In genomic region chr11:88214881-88215831, GRCm38 (mm10) we compare ENCODE assay signal across 8 mouse cellular contexts. TPM values are rescaled to one million over a fixed set of nuclear protein-coding genes. Genes with fewer than 3 reads are reported as not detected.
DNase-seq lines count a peak whose midpoint lies in the region; ATAC-seq and TF ChIP-seq lines count a peak whose summit lies in the region.

No protein-coding gene starts in this region.

- no peaks in the 10 kb centered on the region for H3K9me3 ChIP-seq in intestine, embryonic 14.5 days (ENCODE audit: control insufficient read depth, low read length)
- H3K9me3 ChIP-seq in intestine, postnatal 0 days (ENCODE audit: control insufficient read depth), result no peaks in the 10 kb centered on the region
- no peaks in the 10 kb centered on the region for H3K9me3 ChIP-seq in heart, embryonic 15.5 days (replicated peaks)

- H3K36me3 ChIP-seq in intestine, embryonic 14.5 days (ENCODE audit: control insufficient read depth, insufficient read depth, low read length), result peaks cover 16% of the 10 kb centered on the region
- peaks cover 17% of the 10 kb centered on the region for H3K36me3 ChIP-seq in intestine, postnatal 0 days (ENCODE audit: control insufficient read depth, insufficient read depth)
- peaks cover 14% of the 10 kb centered on the region for H3K36me3 ChIP-seq in heart, embryonic 15.5 days
- no peaks in the 10 kb centered on the region; the same call in 1 of the 2 replicates for H3K36me3 ChIP-seq in testis, adult 2 months (ENCODE audit: control insufficient read depth, insufficient read depth, low read length)

- no peak overlapping the region for H3K4me3 ChIP-seq in intestine, embryonic 14.5 days (ENCODE audit: low read depth, low read length)
- H3K4me3 ChIP-seq in intestine, postnatal 0 days (ENCODE audit: low read depth, low read length), result no peak overlapping the region
- H3K4me3 ChIP-seq in heart, embryonic 15.5 days, result peak overlapping the region; percentile 24
- peak overlapping the region; percentile 63 for H3K4me3 ChIP-seq in testis, adult 2 months (ENCODE audit: control insufficient read depth, low read depth, low read length)

- no peak for DNase-seq in intestine, embryonic 14.5 days (ENCODE audit: low spot score)
- peak; percentile 78 to 79 for DNase-seq in cerebellum, postnatal 36 days
- DNase-seq in kidney, postnatal 10 days, result peak; percentile 58
- DNase-seq in lung, postnatal 14 days, result peak; percentile 43
- DNase-seq in gastrocnemius, postnatal 25 days, result no peak

- no peak overlapping the region for H3K27ac ChIP-seq in intestine, embryonic 14.5 days (ENCODE audit: low read depth)
- H3K27ac ChIP-seq in intestine, postnatal 0 days (ENCODE audit: low read depth, low read length), result no peak overlapping the region
- H3K27ac ChIP-seq in heart, embryonic 15.5 days, result peak overlapping the region; percentile 86
- H3K27ac ChIP-seq in testis, adult 2 months (ENCODE audit: control insufficient read depth, insufficient read depth, low read depth, low read length), result peak overlapping the region; percentile 38

- 60% methylated on average over 21 of the region's 21 CpGs for WGBS in intestine, embryonic 14.5 days
- WGBS in intestine, postnatal 0 days, result 69% methylated on average over 21 of the region's 21 CpGs
- 38% methylated on average over 21 of the region's 21 CpGs for WGBS in heart, embryonic 15.5 days

- ATAC-seq in intestine, embryonic 14.5 days (replicated peaks; ENCODE audit: low FRiP score, low TSS enrichment, low read depth), result peak; percentile 45; the same call in 1 of the 2 replicates
- no peak for ATAC-seq in intestine, postnatal 0 days
- peak; percentile 51 for ATAC-seq in heart, embryonic 15.5 days (replicated peaks; ENCODE audit: insufficient number of reproducible peaks, insufficient read depth, low FRiP score, low read depth)

- peak; percentile 18; the same call in 1 of the 2 replicates for TF ChIP-seq POLR2A in testis, adult 2 months (IDR thresholded peaks at IDR 0.05; ENCODE audit: control insufficient read depth, low read depth, low read length)

- no peaks in the 10 kb centered on the region for H3K4me1 ChIP-seq in intestine, embryonic 14.5 days (replicated peaks; ENCODE audit: control insufficient read depth, insufficient read depth, low read length)
- no peaks in the 10 kb centered on the region for H3K4me1 ChIP-seq in intestine, postnatal 0 days (replicated peaks; ENCODE audit: control insufficient read depth, insufficient read depth, low read length)
- H3K4me1 ChIP-seq in heart, embryonic 15.5 days (replicated peaks), result peaks cover 31% of the 10 kb centered on the region
- peaks cover 18% of the 10 kb centered on the region for H3K4me1 ChIP-seq in testis, adult 2 months (ENCODE audit: control insufficient read depth, insufficient read depth, low read length)

- no peak overlapping the region for H3K9ac ChIP-seq in intestine, embryonic 14.5 days (ENCODE audit: low read length)
- H3K9ac ChIP-seq in intestine, postnatal 0 days (ENCODE audit: low read depth, low read length), result no peak overlapping the region
- peak overlapping the region; percentile 14; the same call in 1 of the 2 replicates for H3K9ac ChIP-seq in heart, embryonic 15.5 days

- H3K27me3 ChIP-seq in intestine, embryonic 14.5 days (replicated peaks; ENCODE audit: control insufficient read depth, insufficient read depth, low read length), result no peaks in the 10 kb centered on the region
- H3K27me3 ChIP-seq in intestine, postnatal 0 days (replicated peaks; ENCODE audit: control insufficient read depth, insufficient read depth, low read length), result no peaks in the 10 kb centered on the region
- H3K27me3 ChIP-seq in heart, embryonic 15.5 days, result no peaks in the 10 kb centered on the region
- no peaks in the 10 kb centered on the region for H3K27me3 ChIP-seq in testis, adult 2 months (ENCODE audit: control insufficient read depth, insufficient read depth, low read length)

- no peak for TF ChIP-seq CTCF in intestine, postnatal 0 days (IDR thresholded peaks at IDR 0.05; ENCODE audit: low read depth)
- TF ChIP-seq CTCF in testis, adult 2 months (IDR thresholded peaks at IDR 0.05; ENCODE audit: control insufficient read depth, insufficient read depth, insufficient replicate concordance, low read depth, low read length), result no peak

- no peak overlapping the region for H3K4me2 ChIP-seq in intestine, embryonic 14.5 days (ENCODE audit: low read length)
- no peak overlapping the region for H3K4me2 ChIP-seq in intestine, postnatal 0 days (replicated peaks; ENCODE audit: low read depth)
- peak overlapping the region; percentile 51 for H3K4me2 ChIP-seq in heart, embryonic 15.5 days

RNA-seq across cellular contexts. Expression of gene Mrps23, which starts 11.0 kb away (rescaled TPM):
- polyA plus RNA-seq in intestine, embryonic 14.5 days (2014; fragmentation: Nextera tagmentation; extraction: Ambion mirVana), result 60.8 and 65.2 TPM in 2 replicates
- polyA plus RNA-seq in intestine, postnatal 0 days (2015; fragmentation: Nextera tagmentation; extraction: Ambion mirVana), result 54.1 and 59.1 TPM in 2 replicates
- 80.7 and 93.9 TPM in 2 replicates for polyA plus RNA-seq in heart, embryonic 15.5 days (2015; fragmentation: Nextera tagmentation; extraction: Ambion mirVana)
- 29.8 and 46.7 TPM in 2 replicates for polyA plus RNA-seq in testis, adult 2 months (2012; rRNA removed)
- total RNA-seq in gastrocnemius, postnatal 25 days (2021), result 100 to 1,000 TPM; 126 to 133 TPM

Comparison
In these comparisons a context has a peak if more than half of its experiments do, and no peak if none do; other contexts are left out.
1. DNase-seq: peak in cerebellum, postnatal 36 days (2 of 2), kidney, postnatal 10 days (single experiment) and lung, postnatal 14 days (single experiment); none in intestine, embryonic 14.5 days (single experiment) and gastrocnemius, postnatal 25 days (single experiment).
2. H3K27ac ChIP-seq: peak in heart, embryonic 15.5 days (single experiment) and testis, adult 2 months (single experiment); none in intestine, embryonic 14.5 days (single experiment) and intestine, postnatal 0 days (single experiment).
3. H3K4me3 ChIP-seq: peak in heart, embryonic 15.5 days (single experiment) and testis, adult 2 months (single experiment); none in intestine, embryonic 14.5 days (single experiment) and intestine, postnatal 0 days (single experiment).